Mouse (Mus musculus) lung, embryonic 14.5 days (tissue): ENCODE measurements around the gene Irak3. TPM values are rescaled to one million over a fixed set of nuclear protein-coding genes. Genes with fewer than 3 reads are reported as not detected.

Experiments used
- ATAC-seq: fragments of 200-750 bp; cut with Nextera tagmentation; 2 replicates; pipeline ENCODE4 v1.8.0; 2017; ENCODE audit warnings: mild to moderate bottlenecking, moderate TSS enrichment, moderate library complexity; ENCODE audit not compliant: insufficient read depth
- DNase-seq: peaks from one replicate; pipeline ENCODE4 v3.0.0-alpha.2; 2015
- H3K27ac ChIP-seq: fragments of 300-500 bp; sonication (generic); 2 replicates; pipeline ENCODE4 v1.5.1; 2014; ENCODE audit warnings: low read depth, mild to moderate bottlenecking, moderate library complexity
- H3K27me3 ChIP-seq: fragments of 300-500 bp; sonication (generic); 2 replicates; pipeline ENCODE4 v1.6.1; 2014; ENCODE audit warnings: low read length, control low read depth; ENCODE audit not compliant: insufficient read depth
- H3K36me3 ChIP-seq: fragments of 300-500 bp; sonication (generic); 2 replicates; pipeline ENCODE4 v1.6.1; 2014; ENCODE audit warnings: control low read depth; ENCODE audit not compliant: insufficient read depth
- H3K4me1 ChIP-seq: fragments of 300-500 bp; sonication (generic); 2 replicates; pipeline ENCODE4 v1.6.1; 2014; ENCODE audit warnings: antibody characterized with exemption, control low read depth; ENCODE audit not compliant: insufficient read depth
- H3K4me2 ChIP-seq: fragments of 300-500 bp; sonication (generic); 2 replicates; pipeline ENCODE4 v1.6.1; 2014; ENCODE audit warnings: mild to moderate bottlenecking
- H3K4me3 ChIP-seq: fragments of 300-500 bp; sonication (generic); 2 replicates; pipeline ENCODE4 v1.5.1; 2014; ENCODE audit warnings: low read depth, low read length
- H3K9ac ChIP-seq: fragments of 300-500 bp; sonication (generic); 2 replicates; pipeline ENCODE4 v1.6.1; 2014
- H3K9me3 ChIP-seq: fragments of 300-500 bp; sonication (generic); 2 replicates; pipeline ENCODE4 v1.6.1; 2016; ENCODE audit warnings: low read depth, low read length, control low read depth
- CTCF ChIP-seq: IDR thresholded peaks from 2 replicates; pipeline ENCODE4 v1.5.1; 2016; ENCODE audit warnings: antibody characterized with exemption, low read depth
- WGBS: fragments of 180-500 bp; shearing (Covaris S2); extraction: QIAGEN DNeasy Blood & Tissue Kit; methylation state at CpG from one replicate; pipeline ENCODE4 v1.1.7; 2014; 5-methylcytosine and 5-hydroxymethylcytosine counted together
- polyA plus RNA-seq: library from polyadenylated mRNA; unstranded; fragments of >200 nt; fragmentation: Nextera tagmentation; extraction: Ambion mirVana; gene quantifications from 2 replicates; pipeline ENCODE4 v1.2.1, GENCODE M21; 2014

The Irak3 gene
- polyA plus RNA-seq, 1 experiment from 2014 or later: 0.70 TPM

GRCm38 (mm10) chr10:120112507-120113396 lies 89.2 kb downstream of the Irak3 start, which contains the start of gene Helb:
Gene Helb (minus strand): TSS chr10:120112987.
- H3K4me2 ChIP-seq: peak within 1 kb of the TSS; percentile 73
- peak within 1 kb of the TSS; percentile 64 for H3K9ac ChIP-seq
- peak; percentile 99 for DNase-seq
- peak; percentile 100 for ATAC-seq
- peak within 1 kb of the TSS; percentile 61 for H3K4me3 ChIP-seq
- H3K27me3 ChIP-seq: no peaks in the 10 kb centered on the region
- WGBS: under 1% methylated on average over 55 of the region's 55 CpGs
- H3K4me1 ChIP-seq: no peaks in the 10 kb centered on the region
- TF ChIP-seq CTCF: no peak
- H3K27ac ChIP-seq: peak within 1 kb of the TSS; percentile 65
- no peaks in the 10 kb centered on the region for H3K36me3 ChIP-seq
- no peaks in the 10 kb centered on the region for H3K9me3 ChIP-seq

DNA sequence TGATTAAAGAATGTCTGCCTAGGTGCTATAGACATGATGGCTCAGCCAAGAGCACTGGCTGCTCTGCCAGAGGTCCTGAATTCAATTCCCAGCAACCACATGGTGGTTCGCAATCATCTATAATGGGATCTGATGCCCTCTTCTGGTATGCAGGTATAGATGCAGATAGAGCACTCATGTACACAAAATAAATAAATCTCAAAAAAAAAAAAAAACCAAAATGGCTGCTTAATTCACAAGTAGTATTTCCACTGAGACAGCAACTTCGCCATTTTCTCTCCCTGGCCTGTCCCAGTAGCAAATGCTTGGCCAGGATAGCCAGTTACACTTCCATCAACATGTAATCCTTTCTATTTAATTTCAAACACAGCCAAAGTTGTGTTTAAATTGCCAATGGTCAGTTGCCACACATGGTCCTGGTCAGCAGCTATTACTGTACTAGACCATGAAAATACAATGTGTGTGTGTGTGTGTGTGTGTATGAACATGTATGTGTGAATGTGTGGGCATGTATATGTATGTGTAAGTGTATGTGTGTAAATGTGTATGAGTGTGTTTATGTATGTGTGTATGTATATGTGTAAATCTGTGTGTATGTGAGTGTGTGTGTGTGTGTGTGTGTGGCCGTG lies 90.1 kb downstream of the Irak3 start:
- H3K27me3 ChIP-seq: no peaks in the 10 kb centered on the region

GRCm38 (mm10) chr10:120100806-120101205 lies 101.1 kb downstream of the Irak3 start:
- Histone ChIP-seq H3K27me3 (no peaks in the 10 kb centered on the region), H3K4me2 (no peak overlapping the region), H3K36me3 (peaks cover 18% of the 10 kb centered on the region; the same call in 1 of the 2 replicates), H3K27ac (no peak overlapping the region), H3K9me3 (no peaks in the 10 kb centered on the region), H3K4me3 (no peak overlapping the region), H3K4me1 (no peaks in the 10 kb centered on the region), H3K9ac (no peak overlapping the region)
- DNase-seq (no peak), ATAC-seq (no peak)
- whole genome bisulfite sequencing: 100% methylated on average over 1 of the region's 1 CpGs
- TF ChIP-seq CTCF: no peak

More for the DNA sequence above, 90.1 kb downstream of the Irak3 start:
- Histone ChIP-seq H3K9ac (peak overlapping the region; percentile 64), H3K4me2 (peak overlapping the region; percentile 73), H3K27ac (no peak overlapping the region), H3K4me1 (no peaks in the 10 kb centered on the region; the same call in 1 of the 2 replicates), H3K36me3 (no peaks in the 10 kb centered on the region), H3K4me3 (peak overlapping the region; percentile 61), H3K9me3 (no peaks in the 10 kb centered on the region)
- ATAC-seq: no peak
- 79% methylated on average over 3 of the region's 3 CpGs for WGBS
- peak; percentile 18; the same call in 1 of the 2 replicates for TF ChIP-seq CTCF
- DNase-seq: no peak

DNA sequence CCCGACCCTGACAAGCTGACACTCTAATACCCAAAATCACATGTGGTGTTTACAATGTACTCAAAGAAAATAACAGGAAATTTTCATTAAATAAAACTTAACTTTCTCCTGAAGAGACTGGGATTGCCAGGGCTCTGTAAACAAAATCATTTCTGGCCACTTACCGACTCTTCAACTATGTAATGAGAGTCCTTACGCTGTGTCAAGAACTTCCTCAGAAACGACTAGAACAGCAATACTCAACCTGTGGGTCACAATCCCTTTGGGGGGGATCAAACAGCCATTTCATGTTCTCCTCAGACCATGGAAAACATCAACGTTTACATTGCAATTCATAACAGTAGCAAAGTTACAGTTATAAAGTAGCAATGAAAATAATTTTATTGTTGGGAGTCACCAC lies 104.4 kb downstream of the Irak3 start:
- DNase-seq (no peak), ATAC-seq (no peak)
- Histone ChIP-seq H3K4me1 (no peaks in the 10 kb centered on the region), H3K9ac (no peak overlapping the region), H3K9me3 (no peaks in the 10 kb centered on the region), H3K27me3 (no peaks in the 10 kb centered on the region), H3K27ac (no peak overlapping the region), H3K4me2 (no peak overlapping the region), H3K36me3 (0 out of 2 replicates have a peak, but pooled peaks cover 6% of the 10 kb centered on the region), H3K4me3 (no peak overlapping the region)
- 68% methylated on average over 5 of the region's 5 CpGs for WGBS
- no peak for TF ChIP-seq CTCF

DNA sequence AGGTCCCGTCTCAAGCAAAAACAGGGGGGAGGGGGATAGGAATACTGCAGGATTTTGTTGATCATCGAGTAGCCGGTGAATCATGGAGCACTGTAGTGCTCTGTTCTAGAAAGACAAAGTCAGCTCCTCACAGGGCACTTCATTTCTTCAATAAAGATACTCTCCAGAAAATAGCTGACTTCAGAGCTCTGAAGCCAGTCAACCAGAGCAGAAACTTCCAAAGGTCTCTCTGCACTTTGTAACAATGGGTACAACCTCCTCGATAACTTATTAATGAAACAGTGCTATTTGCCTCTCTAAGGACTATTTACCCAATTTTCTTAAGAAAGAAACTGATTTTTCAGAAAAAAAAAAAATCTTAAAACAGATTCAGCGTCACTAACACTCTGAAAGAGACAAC lies 106.2 kb downstream of the Irak3 start:
- Histone ChIP-seq H3K27me3 (no peaks in the 10 kb centered on the region), H3K4me3 (no peak overlapping the region), H3K9me3 (no peaks in the 10 kb centered on the region), H3K4me2 (no peak overlapping the region), H3K4me1 (no peaks in the 10 kb centered on the region), H3K36me3 (0 out of 2 replicates have a peak, but pooled peaks cover 3% of the 10 kb centered on the region), H3K27ac (no peak overlapping the region), H3K9ac (no peak overlapping the region)
- WGBS: 91% methylated on average over 5 of the region's 5 CpGs
- no peak for ATAC-seq
- no peak for TF ChIP-seq CTCF
- no peak for DNase-seq

DNA sequence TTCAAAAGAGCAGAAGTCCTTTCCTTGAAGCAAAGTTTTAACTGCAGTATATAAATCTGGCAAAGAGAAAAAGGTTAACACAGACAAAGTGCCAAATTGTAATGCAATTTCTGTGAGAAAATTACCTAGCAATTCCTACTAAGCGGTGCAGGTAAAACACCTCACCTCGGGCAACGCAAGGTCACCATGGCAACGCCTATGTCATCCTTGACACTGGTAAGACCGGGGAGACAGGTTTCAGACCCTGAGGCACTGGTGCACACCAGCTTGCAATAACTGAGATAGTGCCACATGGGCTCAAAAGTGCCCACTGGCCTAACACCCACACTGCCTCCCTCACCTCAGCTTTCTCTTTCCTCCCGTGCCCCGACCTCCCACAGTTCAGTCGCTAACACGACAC lies 106.8 kb downstream of the Irak3 start:
- TF ChIP-seq CTCF: no peak
- H3K36me3 ChIP-seq: 0 out of 2 replicates have a peak, but pooled peaks cover 3% of the 10 kb centered on the region
- H3K27ac ChIP-seq: no peak overlapping the region
- no peaks in the 10 kb centered on the region for H3K9me3 ChIP-seq
- DNase-seq (peak; percentile 26), ATAC-seq (peak; percentile 35; the same call in 1 of the 2 replicates)
- no peak overlapping the region for H3K4me2 ChIP-seq
- WGBS: 85% methylated on average over 9 of the region's 9 CpGs
- no peaks in the 10 kb centered on the region for H3K4me1 ChIP-seq
- H3K4me3 ChIP-seq: no peak overlapping the region
- H3K9ac ChIP-seq: no peak overlapping the region
- H3K27me3 ChIP-seq: no peaks in the 10 kb centered on the region

GRCm38 (mm10) chr10:120092548-120092947 lies 109.4 kb downstream of the Irak3 start:
- WGBS: 87% methylated on average over 12 of the region's 12 CpGs
- H3K9me3 ChIP-seq: no peaks in the 10 kb centered on the region
- H3K36me3 ChIP-seq: 0 out of 2 replicates have a peak, but pooled peaks cover 7% of the 10 kb centered on the region
- TF ChIP-seq CTCF: no peak
- H3K4me1 ChIP-seq: no peaks in the 10 kb centered on the region
- DNase-seq: no peak
- H3K27ac ChIP-seq: no peak overlapping the region
- H3K4me2 ChIP-seq: no peak overlapping the region
- H3K27me3 ChIP-seq: no peaks in the 10 kb centered on the region
- ATAC-seq: no peak
- H3K9ac ChIP-seq: no peak overlapping the region
- H3K4me3 ChIP-seq: no peak overlapping the region

Other genes starting within 250 kb of the Irak3 start
- gene Helb, start 89.1 kb downstream of the Irak3 start, polyA plus RNA-seq: 4.7 and 5.4 TPM in 2 replicates
- 87.1 and 89.0 TPM in 2 replicates for gene Tmbim4, start 540 bp downstream of the Irak3 start, polyA plus RNA-seq
- gene Llph, start 24.9 kb upstream of the Irak3 start, polyA plus RNA-seq: 56.4 and 58.1 TPM in 2 replicates